Mouse (Mus musculus): ENCODE measurements around the gene Afmid. TPM values are rescaled to one million over a fixed set of nuclear protein-coding genes. Genes with fewer than 3 reads are reported as not detected.

Afmid gene
- polyA plus RNA-seq (2015; fragmentation: Illumina TruSeq; extraction: RNeasy Lipid Tissue Mini Kit (QIAGEN cat#74804); ENCODE audit: insufficient read depth, low read depth, low replicate concordance), result 2.0 TPM

GRCm38 (mm10) chr11:117825333-117826101, at the start of gene Afmid, which contains the start of gene Tk1:
Gene Afmid (plus strand): TSS chr11:117825924.
Gene Tk1 (minus strand): TSS chr11:117826092.

GRCm38 (mm10) chr11:117781993-117782704, 43.6 kb upstream of the Afmid start, which contains the start of the genes Tmc8 and Tmc6:
Gene Tmc8 (plus strand): TSS chr11:117782076.
Gene Tmc6 (minus strand): TSS chr11:117782198.

GRCm38 (mm10) chr11:117797511-117798159, 28.1 kb upstream of the Afmid start, which contains the start of gene 6030468B19Rik:
Gene 6030468B19Rik (plus strand): TSS chr11:117797660.

GRCm38 (mm10) chr11:117809407-117810311, 16.1 kb upstream of the Afmid start, which contains the start of the genes Gm20708 and Syngr2:
Gene Gm20708 (plus strand): TSS chr11:117809668.
Gene Syngr2 (plus strand): TSS chr11:117809668.

DNA sequence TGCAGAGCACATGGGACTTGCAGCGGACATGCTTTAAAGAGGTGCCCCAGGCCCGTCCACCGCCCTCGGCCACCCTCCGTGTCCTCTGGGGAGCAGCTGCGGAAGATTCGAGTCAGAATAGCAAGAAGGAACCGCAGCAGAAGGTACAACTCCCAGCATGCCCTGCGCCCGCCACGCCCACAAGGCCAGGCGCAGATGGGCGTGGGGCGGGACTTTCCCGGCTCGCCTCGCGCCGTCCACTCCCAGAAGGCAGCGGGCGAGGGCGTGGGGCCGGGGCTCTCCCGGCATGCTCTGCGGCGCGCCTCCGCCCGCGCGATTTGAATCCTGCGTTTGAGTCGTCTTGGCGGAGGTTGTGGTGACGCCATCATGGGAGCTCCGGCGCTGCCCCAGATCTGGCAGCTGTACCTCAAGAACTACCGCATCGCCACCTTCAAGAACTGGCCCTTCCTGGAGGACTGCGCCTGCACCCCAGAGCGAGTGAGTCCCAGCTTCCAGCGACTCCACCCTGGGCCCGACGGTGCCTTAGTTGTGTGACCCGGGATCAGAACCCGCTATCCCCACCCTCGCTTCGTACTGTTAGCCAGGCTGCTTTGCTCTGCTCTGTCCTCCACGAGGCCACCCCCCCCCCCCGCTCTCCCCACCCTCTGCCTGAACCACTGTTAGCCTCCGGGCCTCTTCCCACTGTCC, 23.4 kb downstream of the Afmid start, which contains the start of gene Birc5:
TSS of gene Birc5 (plus strand) at position 267 of the 687 bp plus-strand sequence.

GRCm38 (mm10) chr11:117860601-117861000, 34.9 kb downstream of the Afmid start, which contains the start of gene Tmem235:
Gene Tmem235 (plus strand): TSS chr11:117860752.

DNA sequence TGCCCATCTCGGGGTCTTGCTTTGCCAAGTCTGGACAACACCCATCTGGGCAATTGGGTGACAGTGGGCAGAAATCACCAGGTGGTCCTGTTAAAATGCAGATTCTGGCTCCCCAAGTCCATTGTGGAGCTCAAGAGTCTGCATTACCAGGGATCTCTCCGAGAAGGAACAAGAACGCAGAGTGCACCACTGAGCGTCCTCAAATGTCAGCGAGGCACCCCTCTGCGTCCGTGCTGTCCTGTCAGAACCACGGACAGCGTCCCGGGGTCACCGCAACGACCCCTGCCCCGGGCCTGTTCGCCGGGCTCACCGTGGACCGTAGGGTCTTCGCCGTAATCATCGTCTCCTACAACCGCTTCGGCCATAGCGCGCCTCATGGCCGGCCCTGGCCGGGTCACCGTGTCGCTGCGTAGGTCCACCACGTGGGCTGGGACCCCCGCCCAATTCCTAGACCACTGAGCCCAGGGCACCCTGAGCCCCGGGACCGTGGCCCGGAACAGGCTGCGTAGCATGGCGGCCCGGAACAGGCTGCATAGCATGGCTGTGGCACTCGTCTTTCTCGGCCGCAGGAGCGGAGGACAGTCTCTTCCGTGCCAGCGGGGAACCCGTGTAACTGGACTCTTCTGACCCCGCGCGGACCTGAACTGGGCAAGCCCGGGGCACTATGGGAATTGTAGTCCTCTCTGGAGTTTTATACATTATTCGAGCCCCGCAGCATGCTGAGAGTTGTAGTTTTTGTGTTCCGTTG, 47.3 kb downstream of the Afmid start, which contains the start of gene Tha1:
TSS of gene Tha1 (minus strand) at position 621 of the 748 bp plus-strand sequence.

Other genes with a start within 250 kb of the Afmid start
- 6.8 TPM for gene Tnrc6c, start 171.6 kb upstream of the Afmid start, polyA plus RNA-seq (2015; fragmentation: Illumina TruSeq; extraction: RNeasy Lipid Tissue Mini Kit (QIAGEN cat#74804); ENCODE audit: insufficient read depth, low read depth, low replicate concordance)
- gene Tmc8, start 43.8 kb upstream of the Afmid start, polyA plus RNA-seq (2015; fragmentation: Illumina TruSeq; extraction: RNeasy Lipid Tissue Mini Kit (QIAGEN cat#74804); ENCODE audit: insufficient read depth, low read depth, low replicate concordance), result 1.0 TPM
- 24.3 TPM for gene Tmc6, start 43.7 kb upstream of the Afmid start, polyA plus RNA-seq (2015; fragmentation: Illumina TruSeq; extraction: RNeasy Lipid Tissue Mini Kit (QIAGEN cat#74804); ENCODE audit: insufficient read depth, low read depth, low replicate concordance)
- not detected for gene 6030468B19Rik, start 28.3 kb upstream of the Afmid start, polyA plus RNA-seq (2015; fragmentation: Illumina TruSeq; extraction: RNeasy Lipid Tissue Mini Kit (QIAGEN cat#74804); ENCODE audit: insufficient read depth, low read depth, low replicate concordance)
- gene Gm20708, start 16.3 kb upstream of the Afmid start, polyA plus RNA-seq (2015; fragmentation: Illumina TruSeq; extraction: RNeasy Lipid Tissue Mini Kit (QIAGEN cat#74804); ENCODE audit: insufficient read depth, low read depth, low replicate concordance), result 2.9 TPM
- gene Syngr2, start 16.3 kb upstream of the Afmid start, polyA plus RNA-seq (2015; fragmentation: Illumina TruSeq; extraction: RNeasy Lipid Tissue Mini Kit (QIAGEN cat#74804); ENCODE audit: insufficient read depth, low read depth, low replicate concordance), result 46.4 TPM
- not detected for gene Tk1, start 168 bp downstream of the Afmid start, polyA plus RNA-seq (2015; fragmentation: Illumina TruSeq; extraction: RNeasy Lipid Tissue Mini Kit (QIAGEN cat#74804); ENCODE audit: insufficient read depth, low read depth, low replicate concordance)
- gene Birc5, start 23.3 kb downstream of the Afmid start, polyA plus RNA-seq (2015; fragmentation: Illumina TruSeq; extraction: RNeasy Lipid Tissue Mini Kit (QIAGEN cat#74804); ENCODE audit: insufficient read depth, low read depth, low replicate concordance), result not detected
- not detected for gene Tmem235, start 34.8 kb downstream of the Afmid start, polyA plus RNA-seq (2015; fragmentation: Illumina TruSeq; extraction: RNeasy Lipid Tissue Mini Kit (QIAGEN cat#74804); ENCODE audit: insufficient read depth, low read depth, low replicate concordance)
- gene Tha1, start 47.6 kb downstream of the Afmid start, polyA plus RNA-seq (2015; fragmentation: Illumina TruSeq; extraction: RNeasy Lipid Tissue Mini Kit (QIAGEN cat#74804); ENCODE audit: insufficient read depth, low read depth, low replicate concordance), result 8.0 TPM
- gene Socs3, start 144.1 kb downstream of the Afmid start, polyA plus RNA-seq (2015; fragmentation: Illumina TruSeq; extraction: RNeasy Lipid Tissue Mini Kit (QIAGEN cat#74804); ENCODE audit: insufficient read depth, low read depth, low replicate concordance), result 4.4 TPM
- 8.8 TPM for gene Pgs1, start 160.4 kb downstream of the Afmid start, polyA plus RNA-seq (2015; fragmentation: Illumina TruSeq; extraction: RNeasy Lipid Tissue Mini Kit (QIAGEN cat#74804); ENCODE audit: insufficient read depth, low read depth, low replicate concordance)